Mouse (Mus musculus) thymus, adult 2 months (tissue): ENCODE measurements around the gene 1700037H04Rik.

Source experiments
- CTCF ChIP-seq: fragments of 200-500 bp; IDR thresholded peaks from 2 replicates; pipeline ENCODE4 v1.5.1; 2012; ENCODE audit warnings: mild to moderate bottlenecking, control low read depth, low read length, moderate library complexity, borderline replicate concordance; ENCODE audit not compliant: control insufficient read depth, poor library complexity, insufficient read depth; ENCODE audit errors: extremely low read depth
- POLR2A ChIP-seq: fragments of 200-500 bp; IDR thresholded peaks from 2 replicates; pipeline ENCODE4 v1.6.1; 2012; ENCODE audit warnings: mild to moderate bottlenecking, low read length, control low read depth, moderate library complexity; ENCODE audit not compliant: control insufficient read depth, poor library complexity, insufficient read depth; ENCODE audit errors: extremely low read depth

DNA sequence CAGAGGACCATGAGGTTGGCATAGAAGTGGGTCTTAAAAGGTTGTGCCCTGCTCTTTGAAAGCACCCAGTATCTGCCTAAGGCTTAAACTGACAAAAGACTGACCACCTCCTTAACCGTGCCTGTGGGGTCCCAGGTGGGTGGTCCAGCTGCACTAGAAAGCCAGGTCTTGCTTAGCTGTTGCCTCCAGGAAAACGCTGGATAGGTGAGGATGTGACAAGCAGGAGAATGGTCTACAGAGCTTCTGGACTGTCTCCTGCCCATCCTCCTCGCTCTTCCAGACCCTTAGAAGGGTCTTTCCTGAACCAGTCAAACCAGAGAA, 27.7 kb upstream of the 1700037H04Rik start:
- TF ChIP-seq POLR2A (no peak), CTCF (no peak)
